Mouse (Mus musculus): ENCODE data around the gene Dapk2. TPM values are rescaled to one million over a fixed set of nuclear protein-coding genes. Genes with fewer than 3 reads are reported as not detected.

The Dapk2 gene
- polyA plus RNA-seq, 1 experiment, result 22.8 TPM

DNA sequence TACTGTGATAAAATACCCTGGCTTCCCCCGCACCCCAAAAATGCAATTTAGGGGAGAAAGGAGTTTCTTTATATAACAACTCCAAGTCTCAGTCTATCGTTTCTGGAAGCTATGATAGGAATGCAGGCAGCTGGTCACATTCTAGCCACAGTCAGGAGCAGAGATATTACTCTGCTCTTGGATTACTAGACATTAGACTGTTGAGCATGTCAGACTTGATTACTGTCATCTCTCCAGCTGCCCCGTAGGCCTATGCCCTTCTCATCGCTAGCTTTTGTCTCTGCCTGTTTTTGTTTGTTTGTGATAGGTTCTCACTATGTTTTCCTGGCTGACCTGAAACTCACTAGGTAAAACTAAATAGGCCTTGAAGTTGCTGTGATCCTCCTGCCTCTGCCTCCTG lies 150.7 kb downstream of the Dapk2 start:
- H3K79me2 ChIP-seq (ENCODE audit: control insufficient read depth, insufficient read depth), result no peaks in the 10 kb centered on the region
- TF ChIP-seq MAX (IDR thresholded peaks at IDR 0.05) (no peak), CTCF (IDR thresholded peaks at IDR 0.05; ENCODE audit: control insufficient read depth, insufficient read depth, insufficient read length) (no peak), CEBPB (IDR thresholded peaks at IDR 0.05; ENCODE audit: low read depth) (no peak)
- H3K79me3 ChIP-seq (ENCODE audit: low read depth), result no peaks in the 10 kb centered on the region
- no peak overlapping the region for H3K4me3 ChIP-seq (ENCODE audit: insufficient read depth, poor library complexity, severe bottlenecking)
- H3K27me3 ChIP-seq (ENCODE audit: control insufficient read depth, insufficient read depth, insufficient read length), result no peaks in the 10 kb centered on the region
- H3K36me3 ChIP-seq (ENCODE audit: control insufficient read depth, insufficient read depth), result no peaks in the 10 kb centered on the region
- H3ac ChIP-seq (ENCODE audit: control insufficient read depth, insufficient read length, low read depth), result no peak overlapping the region

DNA sequence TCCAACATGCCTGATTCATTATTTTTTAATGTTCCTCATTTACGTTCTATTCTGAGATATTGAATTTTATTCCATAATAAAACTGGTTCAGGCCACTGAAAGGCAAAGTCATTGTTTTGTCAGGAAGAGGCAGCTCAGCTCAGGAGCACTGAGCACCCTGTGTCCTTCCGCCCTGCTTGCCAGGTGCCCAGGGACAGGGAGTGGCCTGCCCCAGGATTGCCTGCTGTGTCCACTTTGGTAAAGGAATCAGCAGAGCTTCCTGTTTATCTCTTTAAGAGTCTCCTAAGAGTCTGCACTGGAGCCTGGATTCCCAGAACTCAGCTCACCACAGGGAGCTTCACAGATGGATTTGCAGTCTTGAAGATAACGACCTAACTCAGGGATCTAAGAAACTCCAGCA lies 153.4 kb downstream of the Dapk2 start:
- H3K79me2 ChIP-seq (ENCODE audit: control insufficient read depth, insufficient read depth), result no peaks in the 10 kb centered on the region
- H3K36me3 ChIP-seq (ENCODE audit: control insufficient read depth, insufficient read depth), result no peaks in the 10 kb centered on the region
- no peak overlapping the region for H3K4me3 ChIP-seq (ENCODE audit: insufficient read depth, poor library complexity, severe bottlenecking)
- no peak for TF ChIP-seq MYOD1 (IDR thresholded peaks at IDR 0.05; ENCODE audit: control insufficient read depth, insufficient read length, low read depth)
- no peak for TF ChIP-seq USF1 (IDR thresholded peaks at IDR 0.05; ENCODE audit: low read depth)
- no peak for TF ChIP-seq CTCF (IDR thresholded peaks at IDR 0.05; ENCODE audit: control insufficient read depth, insufficient read depth, insufficient read length)
- no peaks in the 10 kb centered on the region for H3K79me3 ChIP-seq (ENCODE audit: low read depth)
- H3K27me3 ChIP-seq (ENCODE audit: control insufficient read depth, insufficient read depth, insufficient read length), result no peaks in the 10 kb centered on the region
- H3ac ChIP-seq (ENCODE audit: control insufficient read depth, insufficient read length, low read depth), result no peak overlapping the region

DNA sequence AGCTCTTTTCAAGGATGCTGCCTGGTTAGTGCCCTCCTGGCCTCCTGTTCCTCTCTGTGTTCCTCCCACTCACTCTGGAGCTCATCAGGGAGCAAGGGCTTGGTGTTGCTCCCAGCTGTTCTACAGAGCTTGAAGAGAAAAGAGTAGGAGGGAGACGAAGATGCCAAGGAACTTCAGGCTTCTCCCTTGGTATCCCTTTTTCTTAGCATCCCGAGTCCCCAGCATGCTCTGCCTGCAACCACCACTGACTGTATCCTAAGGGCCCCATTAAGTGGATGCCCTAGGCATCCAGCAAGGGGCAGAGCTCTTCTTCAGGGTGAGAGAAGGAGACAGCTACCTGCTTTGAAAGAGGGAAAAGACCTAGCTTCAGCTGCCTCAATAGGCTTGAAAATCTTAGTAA lies 158.6 kb downstream of the Dapk2 start:
- H3K36me3 ChIP-seq (ENCODE audit: control insufficient read depth, insufficient read depth), result no peaks in the 10 kb centered on the region
- no peak overlapping the region for H3ac ChIP-seq (ENCODE audit: control insufficient read depth, insufficient read length, low read depth)
- no peaks in the 10 kb centered on the region for H3K27me3 ChIP-seq (ENCODE audit: control insufficient read depth, insufficient read depth, insufficient read length)
- H3K79me2 ChIP-seq (ENCODE audit: control insufficient read depth, insufficient read depth), result no peaks in the 10 kb centered on the region
- H3K79me3 ChIP-seq (ENCODE audit: low read depth), result no peaks in the 10 kb centered on the region
- no peak for TF ChIP-seq CTCF (IDR thresholded peaks at IDR 0.05; ENCODE audit: control insufficient read depth, insufficient read depth, insufficient read length)
- no peak overlapping the region for H3K4me3 ChIP-seq (ENCODE audit: insufficient read depth, poor library complexity, severe bottlenecking)

Other genes starting within 250 kb of the Dapk2 start
- gene Trip4, start 249.4 kb upstream of the Dapk2 start, polyA plus RNA-seq (2012; fragmentation: generic; extraction: Trizol), result 6.2 TPM
- 6.8 TPM for gene Csnk1g1, start 249.3 kb upstream of the Dapk2 start, polyA plus RNA-seq (2012; fragmentation: generic; extraction: Trizol)
- 781 TPM for gene Ppib, start 98.0 kb upstream of the Dapk2 start, polyA plus RNA-seq (2012; fragmentation: generic; extraction: Trizol)
- gene Snx22, start 88.5 kb upstream of the Dapk2 start, polyA plus RNA-seq (2012; fragmentation: generic; extraction: Trizol), result 0.74 TPM
- 69.9 TPM for gene Snx1, start 31.6 kb upstream of the Dapk2 start, polyA plus RNA-seq (2012; fragmentation: generic; extraction: Trizol)
- gene Ciao2a, start 31.6 kb upstream of the Dapk2 start, polyA plus RNA-seq (2012; fragmentation: generic; extraction: Trizol), result 39.7 TPM
- gene Herc1, start 192.2 kb downstream of the Dapk2 start, polyA plus RNA-seq (2012; fragmentation: generic; extraction: Trizol), result 7.8 TPM

All from C2C12 (cell line).